Mouse (Mus musculus) liver, adult 2 months (tissue): ENCODE data around the gene Tmem38b.

Source experiments
- CTCF ChIP-seq: fragments of 200-500 bp; IDR thresholded peaks from 2 replicates; pipeline ENCODE4 v1.5.1; 2011; ENCODE audit warnings: low read depth, low read length, control low read depth
- POLR2A ChIP-seq: fragments of 200-500 bp; IDR thresholded peaks from 2 replicates; pipeline ENCODE4 v1.6.1; 2011; ENCODE audit warnings: low read length, control low read depth; ENCODE audit not compliant: insufficient read depth; ENCODE audit errors: extremely low read depth

- TF ChIP-seq CTCF: no peak
- no peak for TF ChIP-seq POLR2A
These were observed 2.1 kb upstream of the Tmem38b start for GRCm38 (mm10) chr4:53823697-53824096.
